Mouse (Mus musculus): ENCODE results near the gene Itsn2. TPM values are rescaled to one million over a fixed set of nuclear protein-coding genes. Genes with fewer than 3 reads are reported as not detected.

Itsn2 gene
- polyA plus RNA-seq, 1 experiment from 2014 or later, result 19.4 TPM

DNA sequence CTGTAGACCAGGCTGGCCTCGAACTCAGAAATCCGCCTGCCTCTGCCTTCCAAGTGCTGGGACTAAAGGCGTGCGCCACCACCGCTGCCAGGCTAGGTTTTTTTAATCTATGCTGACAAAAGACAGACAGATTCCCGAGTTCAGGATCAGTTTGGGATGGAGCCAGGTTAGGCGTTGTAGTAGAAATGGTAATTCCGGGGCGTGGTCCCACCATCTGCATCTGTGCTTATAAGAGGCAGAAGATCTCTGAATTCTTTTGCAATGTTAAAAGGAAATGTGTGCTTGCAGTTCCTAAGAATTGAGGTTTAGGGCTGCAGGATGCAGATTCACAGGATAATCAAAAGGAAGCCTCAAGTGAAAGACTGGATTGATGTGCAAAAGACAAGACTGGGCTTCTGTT is 35.5 kb upstream of the Itsn2 start:
- no peak for ATAC-seq
- H3K27ac ChIP-seq (ENCODE audit: low read length), result no peak overlapping the region
- 84% methylated on average over 9 of the region's 9 CpGs for WGBS

DNA sequence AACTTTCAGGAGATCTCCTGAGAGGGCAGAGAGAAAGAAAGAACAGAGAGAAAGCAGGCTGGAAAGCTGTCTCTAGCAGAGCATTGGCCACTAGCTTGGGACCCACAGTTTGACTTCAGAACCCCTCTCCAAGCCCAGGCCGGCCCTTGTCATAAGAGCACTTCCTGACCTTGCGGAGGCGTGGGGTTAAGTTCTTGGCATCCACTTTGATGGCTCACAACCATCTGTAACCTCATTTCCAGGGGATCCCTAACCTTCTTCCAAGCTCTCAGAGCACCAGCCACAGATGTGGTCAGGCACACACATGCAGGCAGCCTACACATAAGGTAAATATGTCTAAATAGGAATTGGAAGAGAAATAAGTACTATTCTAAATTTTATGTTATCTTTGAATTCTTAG is 35.0 kb upstream of the Itsn2 start:
- H3K27me3 ChIP-seq (ENCODE audit: control insufficient read depth, insufficient read depth, low read depth, low read length), result no peaks in the 10 kb centered on the region
- 87% methylated on average over 3 of the region's 3 CpGs for WGBS
- H3K9ac ChIP-seq (ENCODE audit: low read depth, low read length), result no peak overlapping the region
- H3K36me3 ChIP-seq (ENCODE audit: control insufficient read depth, insufficient read depth, low read length), result no peaks in the 10 kb centered on the region
- H3K4me3 ChIP-seq (ENCODE audit: low read depth, low read length), result no peak overlapping the region
- H3K4me1 ChIP-seq (ENCODE audit: control insufficient read depth, insufficient read depth, low read length), result no peaks in the 10 kb centered on the region
- H3K9me3 ChIP-seq (replicated peaks; ENCODE audit: control insufficient read depth, low read length, poor library complexity, severe bottlenecking), result no peaks in the 10 kb centered on the region
- ATAC-seq, result no peak
- H3K4me2 ChIP-seq (ENCODE audit: low read length), result no peak overlapping the region
- no peak overlapping the region for H3K27ac ChIP-seq (ENCODE audit: low read length)

More for the DNA sequence above, 35.5 kb upstream of the Itsn2 start:
- Histone ChIP-seq H3K27me3 (ENCODE audit: control insufficient read depth, insufficient read depth, low read depth, low read length) (no peaks in the 10 kb centered on the region), H3K9ac (ENCODE audit: low read depth, low read length) (no peak overlapping the region), H3K36me3 (ENCODE audit: control insufficient read depth, insufficient read depth, low read length) (no peaks in the 10 kb centered on the region), H3K9me3 (replicated peaks; ENCODE audit: control insufficient read depth, low read length, poor library complexity, severe bottlenecking) (no peaks in the 10 kb centered on the region), H3K4me2 (ENCODE audit: low read length) (no peak overlapping the region), H3K4me1 (ENCODE audit: control insufficient read depth, insufficient read depth, low read length) (no peaks in the 10 kb centered on the region), H3K4me3 (ENCODE audit: low read depth, low read length) (no peak overlapping the region)

DNA sequence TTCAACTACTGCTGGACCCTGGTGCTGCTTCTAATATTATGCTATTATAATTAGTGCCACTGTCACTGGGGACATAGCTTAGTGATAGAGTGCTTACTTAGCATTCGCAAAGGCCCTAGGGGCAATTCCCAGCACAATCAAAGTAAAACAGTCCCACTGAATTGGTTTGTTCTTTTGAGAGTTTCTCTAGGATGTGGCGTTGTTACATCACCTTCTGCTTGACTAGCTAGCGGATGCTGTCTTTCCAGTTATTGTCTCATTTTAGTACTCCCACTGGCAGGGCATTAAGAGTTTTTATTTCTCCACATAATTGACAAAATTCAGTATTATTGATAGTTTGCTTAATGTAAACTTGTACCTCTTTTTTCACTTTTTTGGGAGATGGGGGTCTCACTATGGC is 34.4 kb upstream of the Itsn2 start:
- 74% methylated on average over 3 of the region's 3 CpGs for WGBS
- no peak overlapping the region for H3K9ac ChIP-seq (ENCODE audit: low read depth, low read length)

DNA sequence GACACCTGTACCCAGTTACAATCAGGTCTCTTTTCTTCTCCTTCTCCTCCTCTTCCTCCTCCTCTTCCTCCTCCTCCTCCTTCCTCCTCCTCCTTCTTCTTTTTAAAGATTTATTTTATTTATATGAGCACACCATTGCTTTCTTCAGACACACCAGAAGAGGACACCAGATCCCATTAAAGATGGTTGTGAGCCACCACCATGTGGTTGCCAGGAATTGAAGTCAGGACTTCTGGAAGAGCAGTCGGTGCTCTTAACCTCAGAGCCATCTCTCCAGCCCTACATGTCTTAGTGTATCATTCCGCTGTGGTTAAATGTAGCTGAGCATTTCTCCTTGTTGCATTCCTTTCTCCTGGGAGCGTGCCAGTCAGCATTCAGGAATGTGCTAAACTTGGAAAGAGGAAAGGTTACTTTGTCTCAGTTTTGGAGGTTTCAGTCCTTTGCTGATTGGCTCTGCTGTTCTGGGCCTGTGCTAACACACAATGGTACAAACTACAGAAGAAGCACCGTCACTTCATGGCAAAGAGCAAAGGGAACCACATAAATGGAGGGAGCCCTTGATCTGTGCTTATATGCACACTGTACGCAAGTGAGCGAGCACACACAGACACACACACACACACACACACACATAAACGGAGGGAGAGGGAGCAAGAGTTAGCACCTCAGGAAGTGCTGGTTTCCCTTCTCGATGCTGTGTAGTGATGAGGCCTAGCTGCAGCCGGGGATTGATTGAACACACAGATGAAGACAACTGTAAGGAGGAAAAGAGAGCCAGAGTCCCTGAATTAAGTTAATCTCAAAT is 33.8 kb upstream of the Itsn2 start:
- no peak for ATAC-seq
- 78% methylated on average over 9 of the region's 9 CpGs for WGBS

More for the DNA sequence above, 34.4 kb upstream of the Itsn2 start:
- no peak overlapping the region for H3K4me3 ChIP-seq (ENCODE audit: low read depth, low read length)
- H3K27me3 ChIP-seq (ENCODE audit: control insufficient read depth, insufficient read depth, low read depth, low read length), result no peaks in the 10 kb centered on the region
- no peaks in the 10 kb centered on the region for H3K4me1 ChIP-seq (ENCODE audit: control insufficient read depth, insufficient read depth, low read length)
- no peaks in the 10 kb centered on the region for H3K36me3 ChIP-seq (ENCODE audit: control insufficient read depth, insufficient read depth, low read length)
- H3K9me3 ChIP-seq (replicated peaks; ENCODE audit: control insufficient read depth, low read length, poor library complexity, severe bottlenecking), result no peaks in the 10 kb centered on the region
- H3K27ac ChIP-seq (ENCODE audit: low read length), result no peak overlapping the region
- no peak overlapping the region for H3K4me2 ChIP-seq (ENCODE audit: low read length)
- no peak for ATAC-seq

DNA sequence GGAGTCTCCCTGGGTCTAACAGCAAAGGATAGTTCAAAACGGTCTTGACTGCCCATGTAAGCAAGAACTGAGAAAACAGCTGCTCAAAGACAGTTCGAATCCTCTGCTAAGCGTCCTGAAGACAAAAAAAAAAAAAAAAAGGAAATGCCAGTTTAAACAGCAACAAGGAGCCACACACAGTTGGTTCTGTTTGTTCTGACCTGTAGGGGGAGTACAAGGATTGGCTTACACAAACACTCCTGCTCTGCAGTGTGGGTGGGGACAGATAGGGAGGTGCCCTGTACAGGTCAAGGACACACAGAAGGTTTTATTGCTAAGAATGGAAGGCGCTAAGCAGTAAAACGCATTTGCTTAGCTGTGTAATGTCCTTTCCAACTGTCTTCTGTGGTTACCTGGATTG is 20.6 kb upstream of the Itsn2 start:
- no peaks in the 10 kb centered on the region for H3K9me3 ChIP-seq (replicated peaks; ENCODE audit: control insufficient read depth, low read length, poor library complexity, severe bottlenecking)
- H3K27me3 ChIP-seq (ENCODE audit: control insufficient read depth, insufficient read depth, low read depth, low read length), result no peaks in the 10 kb centered on the region
- WGBS, result 32% methylated on average over 5 of the region's 5 CpGs
- H3K9ac ChIP-seq (ENCODE audit: low read depth, low read length), result no peak overlapping the region
- H3K36me3 ChIP-seq (ENCODE audit: control insufficient read depth, insufficient read depth, low read length), result no peaks in the 10 kb centered on the region
- no peak overlapping the region for H3K27ac ChIP-seq (ENCODE audit: low read length)
- no peak overlapping the region for H3K4me2 ChIP-seq (ENCODE audit: low read length)
- no peak overlapping the region for H3K4me3 ChIP-seq (ENCODE audit: low read depth, low read length)
- ATAC-seq, result no peak
- no peaks in the 10 kb centered on the region for H3K4me1 ChIP-seq (ENCODE audit: control insufficient read depth, insufficient read depth, low read length)

More for the DNA sequence above, 33.8 kb upstream of the Itsn2 start:
- Histone ChIP-seq H3K9me3 (replicated peaks; ENCODE audit: control insufficient read depth, low read length, poor library complexity, severe bottlenecking) (no peaks in the 10 kb centered on the region), H3K27me3 (ENCODE audit: control insufficient read depth, insufficient read depth, low read depth, low read length) (no peaks in the 10 kb centered on the region), H3K4me2 (ENCODE audit: low read length) (no peak overlapping the region), H3K36me3 (ENCODE audit: control insufficient read depth, insufficient read depth, low read length) (no peaks in the 10 kb centered on the region), H3K4me3 (ENCODE audit: low read depth, low read length) (no peak overlapping the region), H3K27ac (ENCODE audit: low read length) (no peak overlapping the region), H3K4me1 (ENCODE audit: control insufficient read depth, insufficient read depth, low read length) (no peaks in the 10 kb centered on the region), H3K9ac (ENCODE audit: low read depth, low read length) (no peak overlapping the region)

DNA sequence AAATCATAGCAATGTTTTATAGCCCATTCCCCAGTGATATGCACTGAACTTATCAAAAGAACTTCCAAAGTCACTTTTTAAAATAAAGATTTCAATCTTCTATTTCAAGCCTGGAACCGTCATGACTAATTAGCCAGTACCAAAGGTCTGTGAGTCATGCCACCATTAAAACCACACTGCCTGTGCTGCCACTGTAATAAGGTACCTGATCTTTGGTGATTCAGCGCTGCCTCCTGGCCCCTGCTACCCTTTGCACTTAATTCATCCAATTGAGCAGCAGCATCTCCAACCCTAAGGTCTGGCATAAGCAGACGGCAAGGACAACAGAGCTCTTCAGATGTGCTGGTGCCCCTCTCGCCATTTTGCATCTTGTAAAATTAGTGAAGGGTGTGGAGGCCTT is 18.4 kb upstream of the Itsn2 start:
- 82% methylated on average over 4 of the region's 4 CpGs for WGBS
- H3K27ac ChIP-seq (ENCODE audit: low read length), result no peak overlapping the region
- no peak overlapping the region for H3K9ac ChIP-seq (ENCODE audit: low read depth, low read length)
- ATAC-seq, result no peak
- no peak overlapping the region for H3K4me2 ChIP-seq (ENCODE audit: low read length)
- no peaks in the 10 kb centered on the region for H3K27me3 ChIP-seq (ENCODE audit: control insufficient read depth, insufficient read depth, low read depth, low read length)
- H3K4me1 ChIP-seq (ENCODE audit: control insufficient read depth, insufficient read depth, low read length), result no peaks in the 10 kb centered on the region
- H3K9me3 ChIP-seq (replicated peaks; ENCODE audit: control insufficient read depth, low read length, poor library complexity, severe bottlenecking), result no peaks in the 10 kb centered on the region
- H3K36me3 ChIP-seq (ENCODE audit: control insufficient read depth, insufficient read depth, low read length), result no peaks in the 10 kb centered on the region
- H3K4me3 ChIP-seq (ENCODE audit: low read depth, low read length), result no peak overlapping the region

DNA sequence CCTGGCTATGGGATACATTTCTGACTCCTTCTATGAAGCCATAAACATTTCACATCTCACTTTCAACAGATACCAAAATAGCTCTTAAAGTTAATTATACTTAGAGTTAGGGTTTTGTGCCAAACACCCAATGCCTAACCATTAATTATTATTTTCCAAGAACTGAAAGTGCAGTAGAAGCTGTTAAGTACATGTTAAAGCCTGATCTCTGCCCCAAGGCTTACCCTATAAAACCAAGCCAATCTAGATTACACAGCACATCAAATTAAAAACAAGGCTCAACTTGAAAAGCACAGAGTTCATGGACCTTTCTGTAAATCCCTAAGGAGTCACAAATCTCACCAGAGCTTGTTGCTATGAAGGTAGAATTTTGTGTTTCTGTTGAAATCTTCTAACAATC is 10.1 kb upstream of the Itsn2 start:
- H3K27me3 ChIP-seq (ENCODE audit: control insufficient read depth, insufficient read depth, low read depth, low read length), result no peaks in the 10 kb centered on the region
- no peak overlapping the region for H3K9ac ChIP-seq (ENCODE audit: low read depth, low read length)
- no peak overlapping the region for H3K4me3 ChIP-seq (ENCODE audit: low read depth, low read length)
- H3K4me2 ChIP-seq (ENCODE audit: low read length), result no peak overlapping the region
- no peak overlapping the region for H3K27ac ChIP-seq (ENCODE audit: low read length)
- no peaks in the 10 kb centered on the region for H3K4me1 ChIP-seq (ENCODE audit: control insufficient read depth, insufficient read depth, low read length)
- no peaks in the 10 kb centered on the region for H3K36me3 ChIP-seq (ENCODE audit: control insufficient read depth, insufficient read depth, low read length)
- ATAC-seq, result no peak
- no peaks in the 10 kb centered on the region for H3K9me3 ChIP-seq (replicated peaks; ENCODE audit: control insufficient read depth, low read length, poor library complexity, severe bottlenecking)

DNA sequence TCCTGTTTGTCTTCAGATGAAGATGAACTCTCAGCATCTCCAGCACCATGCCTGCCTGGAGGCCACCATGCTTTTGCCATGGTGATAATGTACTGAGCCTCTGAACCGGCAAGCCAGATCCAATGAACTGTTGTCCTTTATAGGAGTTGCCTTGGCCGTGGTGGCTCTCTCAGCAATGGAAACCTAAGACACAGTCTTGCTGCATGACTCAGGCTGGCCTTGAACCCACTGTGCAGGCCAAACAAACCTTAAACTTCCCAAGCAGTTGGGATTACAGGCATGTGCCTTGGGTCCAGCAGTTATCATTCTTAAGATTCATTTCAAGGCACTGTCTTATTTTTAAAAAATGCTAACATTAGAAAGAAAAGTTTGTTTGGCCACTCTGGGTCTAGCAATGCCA is 4.6 kb upstream of the Itsn2 start:
- no peaks in the 10 kb centered on the region for H3K9me3 ChIP-seq (replicated peaks; ENCODE audit: control insufficient read depth, low read length, poor library complexity, severe bottlenecking)
- ATAC-seq, result no peak
- no peak overlapping the region for H3K27ac ChIP-seq (ENCODE audit: low read length)
- 86% methylated on average over 2 of the region's 2 CpGs for WGBS
- no peaks in the 10 kb centered on the region for H3K36me3 ChIP-seq (ENCODE audit: control insufficient read depth, insufficient read depth, low read length)
- no peak overlapping the region for H3K4me2 ChIP-seq (ENCODE audit: low read length)
- H3K9ac ChIP-seq (ENCODE audit: low read depth, low read length), result no peak overlapping the region
- no peak overlapping the region for H3K4me3 ChIP-seq (ENCODE audit: low read depth, low read length)
- peaks cover 5% of the 10 kb centered on the region for H3K4me1 ChIP-seq (ENCODE audit: control insufficient read depth, insufficient read depth, low read length)
- H3K27me3 ChIP-seq (ENCODE audit: control insufficient read depth, insufficient read depth, low read depth, low read length), result no peaks in the 10 kb centered on the region

DNA sequence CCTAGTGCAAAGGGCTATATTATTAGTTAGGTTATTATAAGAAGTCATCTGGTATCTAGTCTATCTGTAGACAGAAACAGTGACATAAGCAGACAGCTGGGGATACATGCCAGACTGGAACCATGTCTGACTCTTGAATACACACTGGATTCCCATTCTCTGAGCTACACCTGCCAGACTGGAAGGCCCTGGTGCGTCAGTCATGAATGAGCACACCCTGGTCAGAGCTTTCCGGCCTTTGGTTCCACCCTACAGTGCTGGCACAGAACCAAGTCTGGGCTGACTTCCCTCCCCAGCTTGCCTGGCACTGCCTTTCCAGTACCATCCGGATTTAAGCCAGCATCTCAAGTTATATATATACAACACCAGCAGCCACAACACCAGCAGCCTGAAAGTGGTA is 3.8 kb upstream of the Itsn2 start:
- Histone ChIP-seq H3K4me2 (ENCODE audit: low read length) (no peak overlapping the region), H3K27me3 (ENCODE audit: control insufficient read depth, insufficient read depth, low read depth, low read length) (no peaks in the 10 kb centered on the region), H3K9ac (ENCODE audit: low read depth, low read length) (no peak overlapping the region), H3K27ac (ENCODE audit: low read length) (no peak overlapping the region), H3K9me3 (replicated peaks; ENCODE audit: control insufficient read depth, low read length, poor library complexity, severe bottlenecking) (no peaks in the 10 kb centered on the region), H3K4me1 (ENCODE audit: control insufficient read depth, insufficient read depth, low read length) (peaks cover 5% of the 10 kb centered on the region), H3K4me3 (ENCODE audit: low read depth, low read length) (no peak overlapping the region), H3K36me3 (ENCODE audit: control insufficient read depth, insufficient read depth, low read length) (no peaks in the 10 kb centered on the region)
- WGBS, result 78% methylated on average over 3 of the region's 3 CpGs
- ATAC-seq, result no peak
